Mouse (Mus musculus) urinary bladder, postnatal 0 days (tissue): ENCODE results near the gene Gm5965. TPM values are rescaled to one million over a fixed set of nuclear protein-coding genes. Genes with fewer than 3 reads are reported as not detected.

Source experiments
- polyA plus RNA-seq: library from polyadenylated mRNA; unstranded; fragments of >200 nt; fragmentation: Nextera tagmentation; extraction: Ambion mirVana; gene quantifications from 2 replicates; pipeline ENCODE4 v1.2.1, GENCODE M21; 2015

Gene Gm5965
- polyA plus RNA-seq: not detected in 2 replicates

GRCm38 (mm10) chr16:88777596-88777995 is at the start of gene Gm5965:
Gene Gm5965 (plus strand): TSS chr16:88777896.

DNA sequence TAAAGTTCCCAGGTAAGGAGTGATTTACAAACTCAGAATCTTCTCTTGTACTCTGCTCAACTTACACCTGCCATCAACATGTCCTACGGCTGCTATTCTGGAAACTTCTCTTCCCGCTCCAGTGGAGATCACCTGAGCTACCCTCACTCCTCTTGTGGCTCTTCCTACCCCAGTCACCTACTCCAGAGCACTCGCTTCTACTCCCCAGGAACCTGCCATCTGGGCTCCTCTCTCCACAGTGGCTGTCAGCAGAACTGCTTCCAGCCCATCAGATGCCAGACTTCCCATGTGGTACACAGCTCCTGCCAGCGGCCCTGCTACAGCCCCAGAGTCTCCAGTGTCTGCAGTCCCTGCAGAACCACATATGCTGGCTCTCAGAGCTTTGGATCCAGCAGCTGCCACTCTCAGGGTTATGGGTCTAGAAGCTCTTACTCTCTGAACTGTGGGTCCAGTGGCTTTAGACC is 48.9 kb upstream of the Gm5965 start, which contains the start of gene Krtap13-1:
Gene Krtap13-1, plus strand, starts transcription at position 51 of the 464 bp plus-strand sequence.

DNA sequence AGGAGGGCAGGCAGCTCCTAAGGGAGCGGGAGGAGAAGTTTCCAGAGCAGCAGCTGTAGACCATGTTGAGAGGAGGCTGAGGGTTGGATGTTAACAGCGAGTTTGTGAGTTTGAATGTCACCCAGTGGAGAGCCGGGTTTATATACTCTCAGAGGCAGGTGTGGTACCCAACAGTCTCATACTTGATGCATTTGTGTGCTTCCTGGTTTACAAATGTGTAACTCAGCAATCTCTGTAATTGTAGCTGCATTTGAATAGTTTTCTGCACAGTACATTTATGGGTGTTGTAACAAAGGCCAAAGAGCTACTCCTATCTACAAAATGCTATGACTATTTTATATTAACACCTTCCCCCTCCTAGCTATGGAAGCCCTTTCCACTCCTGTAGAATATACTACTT is 26.2 kb upstream of the Gm5965 start, which contains the start of gene Krtap13:
Gene Krtap13, minus strand, starts transcription at position 101 of the 400 bp plus-strand sequence.

GRCm38 (mm10) chr16:88758547-88758946 is 19.1 kb upstream of the Gm5965 start, which contains the start of gene 2310034C09Rik:
Gene 2310034C09Rik (plus strand): TSS chr16:88758847.

DNA sequence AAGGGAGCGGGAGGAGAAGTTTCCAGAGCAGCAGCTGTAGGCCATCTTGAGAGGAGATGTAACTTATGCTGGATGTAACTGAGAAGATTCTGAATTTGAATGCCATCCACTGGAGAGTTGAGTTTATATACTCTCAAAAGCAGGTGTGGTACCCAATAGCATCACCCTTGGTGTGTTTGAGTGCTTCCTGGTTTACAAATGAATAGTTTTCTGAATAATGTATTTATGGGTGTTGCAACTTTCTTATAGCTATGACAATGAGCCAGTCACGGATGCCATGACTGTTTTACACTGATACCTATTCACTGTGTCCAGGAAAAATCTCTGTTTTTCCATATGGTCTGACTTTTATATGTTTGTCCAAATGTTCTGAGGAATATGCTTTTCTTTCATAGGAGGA is 3.6 kb upstream of the Gm5965 start, which contains the start of gene 2310057N15Rik:
Gene 2310057N15Rik, minus strand, starts transcription at position 101 of the 400 bp plus-strand sequence.

DNA sequence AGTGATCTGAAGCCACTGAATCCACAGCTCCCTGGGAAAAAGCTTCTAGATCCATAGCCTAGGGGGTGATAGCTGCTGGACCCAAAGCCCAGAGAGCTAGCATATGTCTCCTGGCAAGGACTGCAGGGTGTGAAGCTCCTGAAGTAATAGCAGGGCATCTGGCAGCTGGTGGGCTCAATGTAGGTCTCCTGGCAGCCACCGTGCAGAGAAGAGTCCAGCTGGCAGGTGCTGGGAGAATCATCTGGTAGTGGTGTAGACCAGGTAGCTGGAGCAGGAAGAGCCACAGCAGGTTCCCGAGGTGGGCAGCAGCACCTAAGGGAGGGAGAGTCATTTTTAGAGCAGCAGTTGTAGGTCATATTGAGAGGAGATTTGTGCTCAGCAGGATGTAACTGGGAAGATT is 34.1 kb downstream of the Gm5965 start, which contains the start of gene Gm20741:
Gene Gm20741, minus strand, starts transcription at position 394 of the 400 bp plus-strand sequence.

GRCm38 (mm10) chr16:88820066-88820465 is 42.4 kb downstream of the Gm5965 start, which contains the start of gene Krtap15:
Gene Krtap15 (plus strand): TSS chr16:88820215.

DNA sequence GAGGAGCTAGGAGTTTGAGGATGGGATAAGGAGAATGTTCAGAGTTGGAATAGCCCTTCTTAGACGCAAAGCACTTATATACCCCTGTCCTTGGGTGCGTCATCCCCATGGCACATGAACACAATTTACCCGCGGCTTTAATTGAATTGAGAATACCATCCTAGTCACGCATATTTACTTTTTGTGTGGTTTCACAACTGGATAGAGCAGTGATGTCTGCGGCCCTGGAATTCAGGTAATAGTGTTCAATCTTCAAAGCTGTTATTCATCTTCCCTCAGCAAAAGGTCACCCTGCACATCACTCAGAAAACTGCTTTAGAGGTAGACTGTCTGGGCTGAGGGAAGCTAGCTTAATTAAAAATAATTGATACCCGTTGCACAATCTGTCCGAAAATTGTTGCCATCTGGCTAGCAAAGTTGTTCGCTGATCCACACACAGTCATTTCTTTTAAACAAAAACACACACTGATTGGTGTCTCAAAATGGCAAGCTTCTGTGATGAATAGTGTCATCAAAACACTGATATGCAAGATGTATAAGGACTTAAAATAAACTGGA is 48.5 kb downstream of the Gm5965 start, which contains the start of gene Krtap14:
Gene Krtap14, minus strand, starts transcription at position 51 of the 558 bp plus-strand sequence.

Other genes with a start within 250 kb of the Gm5965 start
- 113 and 123 TPM in 2 replicates for gene Cldn8, start 214.7 kb upstream of the Gm5965 start, polyA plus RNA-seq
- not detected in 2 replicates for gene Krtap24-1, start 165.6 kb upstream of the Gm5965 start, polyA plus RNA-seq
- not detected in 2 replicates for gene 2310079G19Rik, start 150.2 kb upstream of the Gm5965 start, polyA plus RNA-seq
- not detected in 2 replicates for gene Krtap26-1, start 130.1 kb upstream of the Gm5965 start, polyA plus RNA-seq
- gene Krtap27-1, start 106.2 kb upstream of the Gm5965 start, polyA plus RNA-seq: not detected in 2 replicates
- gene 2310061N02Rik, start 69.9 kb upstream of the Gm5965 start, polyA plus RNA-seq: not detected in 2 replicates
- gene Krtap13-1, start 49.0 kb upstream of the Gm5965 start, polyA plus RNA-seq: not detected in 2 replicates
- gene Krtap13, start 26.3 kb upstream of the Gm5965 start, polyA plus RNA-seq: not detected in 2 replicates
- not detected in 2 replicates for gene 2310034C09Rik, start 19.0 kb upstream of the Gm5965 start, polyA plus RNA-seq
- gene 2310057N15Rik, start 3.7 kb upstream of the Gm5965 start, polyA plus RNA-seq: not detected in 2 replicates
- gene Gm20741, start 34.3 kb downstream of the Gm5965 start, polyA plus RNA-seq: not detected in 2 replicates
- not detected in 2 replicates for gene Krtap15, start 42.3 kb downstream of the Gm5965 start, polyA plus RNA-seq
- not detected in 2 replicates for gene Krtap14, start 48.2 kb downstream of the Gm5965 start, polyA plus RNA-seq
- gene Krtap19-1, start 91.5 kb downstream of the Gm5965 start, polyA plus RNA-seq: not detected in 2 replicates
- gene Krtap19-2, start 96.4 kb downstream of the Gm5965 start, polyA plus RNA-seq: not detected in 2 replicates
- not detected in 2 replicates for gene Krtap19-3, start 100.1 kb downstream of the Gm5965 start, polyA plus RNA-seq
- not detected in 2 replicates for gene Krtap19-4, start 107.2 kb downstream of the Gm5965 start, polyA plus RNA-seq
- not detected in 2 replicates for gene Krtap19-5, start 118.6 kb downstream of the Gm5965 start, polyA plus RNA-seq
- gene Krtap19-9b, start 154.4 kb downstream of the Gm5965 start, polyA plus RNA-seq: not detected in 2 replicates
- gene Krtap16-3, start 185.0 kb downstream of the Gm5965 start, polyA plus RNA-seq: not detected in 2 replicates
- not detected in 2 replicates for gene Krtap22-2, start 232.9 kb downstream of the Gm5965 start, polyA plus RNA-seq
- not detected in 2 replicates for gene Gm10229, start 237.4 kb downstream of the Gm5965 start, polyA plus RNA-seq